Mouse (Mus musculus) NIH3T3 (cell line): ENCODE data around the gene C87436.
A peak's percentile ranks its signal among the peaks of the same experiment; 100 is the strongest.

ENCODE experiments used
- DNase-seq: peaks from one replicate; pipeline ENCODE4 v3.0.0-alpha.2; 2012; ENCODE audit warnings: low read depth

C87436 gene

DNA sequence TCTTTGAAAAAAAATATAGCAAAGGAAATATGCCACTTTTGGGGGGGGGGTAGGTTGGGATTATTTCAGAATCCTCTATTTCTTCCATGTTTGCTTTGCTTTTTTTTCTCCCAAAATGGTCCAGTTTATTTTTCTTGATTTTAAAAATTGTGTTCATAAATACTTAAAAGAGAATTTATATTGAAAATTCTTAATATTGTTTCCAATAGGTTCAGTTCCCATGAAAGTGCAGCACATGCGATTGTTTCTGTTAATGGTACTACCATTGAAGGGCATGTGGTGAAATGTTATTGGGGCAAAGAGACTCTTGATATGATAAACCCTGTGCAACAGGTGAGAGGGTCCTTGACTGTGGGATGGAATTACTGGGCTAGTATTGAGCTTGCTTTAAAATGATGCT, 11.8 kb upstream of the C87436 start, which contains the start of gene Gm44790:
Gene Gm44790, plus strand, starts transcription at position 301 of the 400 bp plus-strand sequence.
- no peak for DNase-seq

DNA sequence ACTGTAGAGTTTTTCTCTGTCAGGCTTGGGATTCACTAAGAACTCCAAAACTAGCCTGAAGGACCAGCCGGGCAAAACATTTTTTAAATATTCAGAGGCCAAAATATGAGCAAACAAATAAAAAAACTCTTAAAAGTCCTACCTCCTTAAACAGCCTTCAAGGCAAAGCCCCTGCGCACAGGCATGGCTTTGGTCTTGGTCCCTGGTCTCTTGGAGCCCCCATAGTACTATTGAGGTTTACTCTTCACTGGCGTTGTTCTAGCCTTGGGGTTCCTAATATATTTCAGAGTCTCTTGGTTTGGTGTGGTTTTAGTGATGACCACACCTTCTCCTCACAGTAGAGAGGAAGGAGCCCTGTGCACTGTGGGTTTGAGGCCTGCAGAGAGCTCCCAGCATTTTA, 6.6 kb upstream of the C87436 start:
- DNase-seq, result no peak

DNA sequence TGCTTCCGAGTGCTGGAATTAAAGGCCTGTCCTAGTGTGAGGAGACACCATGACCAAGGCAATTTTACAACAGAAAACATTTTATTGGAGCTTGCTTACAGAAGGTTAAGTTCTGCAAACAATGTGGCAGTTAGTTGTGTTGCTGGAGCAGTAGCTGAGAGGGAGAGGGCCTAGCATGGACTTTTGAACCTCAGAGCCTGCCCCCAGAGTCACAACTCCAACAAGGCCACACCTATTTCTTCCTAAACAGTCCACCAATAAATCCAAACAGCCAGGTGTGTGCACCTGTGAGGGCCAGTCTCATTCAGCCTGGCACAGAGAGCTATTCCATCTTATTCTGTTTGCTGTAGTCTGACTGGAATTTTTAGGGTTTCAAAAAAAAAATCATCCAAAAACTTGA, 4.5 kb upstream of the C87436 start:
- DNase-seq, result no peak

DNA sequence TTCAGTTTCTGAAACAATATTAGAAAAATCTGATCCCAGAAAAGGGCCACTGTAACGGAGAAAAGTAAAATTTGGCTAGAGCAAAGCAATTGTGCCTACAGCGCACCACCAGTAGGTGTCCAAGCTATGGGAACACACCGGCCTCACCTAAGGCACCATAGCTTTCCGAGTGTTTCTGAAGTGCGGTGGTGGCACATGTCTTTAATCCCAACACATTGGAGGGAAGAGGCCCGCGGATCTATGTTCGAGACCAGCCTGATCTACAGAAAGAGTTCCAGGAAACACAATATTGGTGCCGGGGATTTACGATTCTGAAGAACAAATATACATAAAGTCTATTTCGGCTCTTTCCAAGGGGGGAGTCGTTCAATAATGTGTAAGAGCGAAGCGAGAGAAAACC, 463 bp upstream of the C87436 start:
- peak; percentile 76 for DNase-seq

DNA sequence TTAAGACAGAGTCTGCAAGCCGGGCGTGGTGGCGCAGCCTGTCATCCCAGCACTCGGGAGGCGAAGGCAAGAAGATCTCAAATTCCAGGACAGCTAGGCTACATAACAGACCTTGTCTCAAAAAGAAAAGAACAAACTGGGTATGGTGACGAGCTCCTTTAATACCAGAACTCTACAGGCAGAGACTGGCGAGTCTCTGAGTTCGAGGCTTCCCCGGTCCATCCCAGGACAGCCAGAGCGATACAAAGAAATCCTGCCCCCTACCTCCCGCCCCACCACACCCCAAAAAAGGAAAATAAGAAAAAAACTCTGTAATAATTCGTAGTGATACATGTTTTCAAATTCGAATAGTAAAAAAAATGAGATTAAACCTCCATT, 934 bp downstream of the C87436 start:
- DNase-seq, result peak; percentile 52

DNA sequence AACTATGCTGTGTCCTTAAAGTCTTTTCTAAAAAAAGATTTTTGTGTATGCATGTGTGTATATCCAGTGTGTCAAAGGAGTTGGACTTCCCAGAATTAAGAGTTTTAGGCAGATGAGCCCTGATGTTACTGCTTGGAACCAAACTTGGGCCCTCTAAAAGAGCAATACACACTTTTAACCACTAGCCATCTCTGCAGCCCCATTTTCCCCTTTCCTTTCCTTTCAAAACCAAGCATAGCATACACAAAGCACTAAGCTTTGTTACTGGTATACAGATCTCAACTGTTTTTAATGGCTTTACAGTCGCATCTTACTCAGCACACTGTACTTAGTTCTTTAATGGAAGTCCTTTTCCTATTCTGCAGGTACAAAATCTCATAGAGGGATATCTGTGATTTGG, 1.4 kb downstream of the C87436 start:
- peak; percentile 45 for DNase-seq

DNA sequence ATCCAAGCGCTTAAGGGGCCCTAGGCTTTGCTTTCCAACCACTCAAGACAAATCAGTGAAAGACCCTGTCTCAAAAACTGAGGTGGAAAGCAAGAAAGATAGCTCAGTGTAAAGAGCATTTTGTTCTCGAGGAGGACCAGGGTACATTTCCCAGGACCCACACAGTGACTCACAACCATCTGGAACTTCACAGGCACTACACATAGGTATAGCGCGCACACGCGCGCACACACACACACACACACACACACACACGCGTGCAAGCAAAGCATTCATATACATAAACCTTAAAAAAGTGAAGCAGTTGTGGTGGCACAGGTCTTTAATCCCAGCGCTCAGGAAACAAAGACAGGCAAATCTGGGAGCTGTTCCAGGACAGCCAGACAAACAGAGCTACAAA, 3.4 kb downstream of the C87436 start:
- DNase-seq, result no peak

DNA sequence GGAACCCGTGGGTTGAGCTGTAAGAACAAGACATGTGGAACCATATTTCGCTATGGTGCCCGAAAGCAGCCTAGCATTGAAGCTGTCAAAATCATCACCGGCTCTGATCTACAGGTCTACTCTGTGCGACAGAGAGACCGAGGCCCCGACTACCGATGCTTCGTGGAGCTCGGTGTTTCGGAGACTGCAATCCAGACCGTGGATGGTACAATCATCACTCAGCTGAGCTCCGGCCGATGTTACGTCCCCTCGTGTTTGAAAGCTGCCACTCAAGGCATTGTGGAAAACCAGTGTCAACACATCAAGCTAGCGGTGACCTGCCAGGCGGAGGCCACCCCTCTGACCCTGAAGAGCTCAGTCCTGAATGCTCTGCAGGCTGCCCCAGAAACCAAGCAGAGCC, 7.4 kb downstream of the C87436 start:
- no peak for DNase-seq

DNA sequence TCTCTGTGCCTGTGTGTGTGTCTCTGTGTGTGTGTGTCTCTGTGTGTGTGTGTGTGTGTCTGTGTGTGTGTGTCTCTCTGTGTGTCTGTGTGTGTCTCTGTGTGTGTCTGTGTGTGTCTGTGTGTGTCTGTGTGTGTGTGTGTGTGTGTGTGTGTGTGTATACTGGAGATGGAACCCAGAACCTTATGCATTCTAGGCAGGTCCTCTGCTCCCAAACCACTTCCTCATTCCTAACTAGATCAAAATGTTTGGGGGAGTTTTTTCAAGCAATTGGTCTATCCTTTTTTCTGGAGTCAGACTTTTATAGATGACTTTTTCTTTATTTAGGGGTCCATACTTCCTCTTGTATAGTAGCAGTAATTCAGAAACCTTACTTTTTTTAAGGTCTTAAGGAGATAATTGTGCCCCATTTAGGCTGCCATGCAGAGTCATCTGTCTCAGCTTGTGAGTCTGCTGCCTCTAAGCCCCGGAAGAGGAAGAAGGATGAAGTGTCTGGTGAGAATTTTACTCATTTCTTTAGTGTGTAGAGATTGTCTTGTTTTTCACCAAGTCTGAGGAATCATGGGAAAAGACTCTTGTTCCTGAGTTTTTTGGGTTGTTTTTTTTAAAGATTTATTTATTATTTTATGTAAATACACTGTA, 8.9 kb downstream of the C87436 start:
- DNase-seq, result no peak

DNA sequence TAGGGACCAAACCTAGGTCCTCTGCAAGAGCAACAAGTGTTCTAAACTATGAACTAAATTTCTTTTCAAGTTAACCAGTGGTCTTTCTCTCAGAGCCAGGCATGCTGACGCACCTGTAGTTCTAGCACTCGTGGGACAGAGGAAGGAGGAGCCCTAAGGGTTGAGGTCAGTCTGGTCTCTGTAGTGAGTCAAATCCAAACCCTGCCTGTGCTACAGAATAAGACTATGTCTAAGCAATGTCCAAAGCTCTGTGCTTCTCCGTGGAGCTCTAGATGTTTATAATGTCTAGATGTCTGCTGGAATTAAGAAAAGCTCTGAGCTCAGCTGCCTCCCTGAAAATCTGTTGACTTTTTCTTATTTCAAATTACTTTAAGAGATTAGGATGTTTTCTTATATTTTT, 18.6 kb downstream of the C87436 start:
- DNase-seq, result no peak

DNA sequence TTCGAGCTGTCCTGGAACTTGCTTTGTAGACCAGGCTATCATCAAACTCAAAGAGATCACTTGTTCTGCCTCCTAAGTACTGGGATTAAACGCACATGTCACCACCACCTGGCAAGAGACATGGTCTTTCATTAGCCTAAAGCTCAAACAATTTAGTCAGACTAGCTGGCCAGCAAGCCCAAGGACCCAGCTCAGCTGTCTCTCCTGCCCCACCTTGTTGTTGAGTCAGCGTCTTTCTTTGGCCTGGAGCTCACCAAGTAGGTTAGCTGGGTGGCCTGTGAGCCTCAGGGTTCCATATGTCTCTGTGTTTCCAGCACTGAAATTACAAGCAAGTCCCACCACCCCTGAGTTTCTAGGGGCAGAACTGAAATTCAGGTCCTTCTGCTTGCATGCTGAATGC, 24.9 kb downstream of the C87436 start:
- no peak for DNase-seq

DNA sequence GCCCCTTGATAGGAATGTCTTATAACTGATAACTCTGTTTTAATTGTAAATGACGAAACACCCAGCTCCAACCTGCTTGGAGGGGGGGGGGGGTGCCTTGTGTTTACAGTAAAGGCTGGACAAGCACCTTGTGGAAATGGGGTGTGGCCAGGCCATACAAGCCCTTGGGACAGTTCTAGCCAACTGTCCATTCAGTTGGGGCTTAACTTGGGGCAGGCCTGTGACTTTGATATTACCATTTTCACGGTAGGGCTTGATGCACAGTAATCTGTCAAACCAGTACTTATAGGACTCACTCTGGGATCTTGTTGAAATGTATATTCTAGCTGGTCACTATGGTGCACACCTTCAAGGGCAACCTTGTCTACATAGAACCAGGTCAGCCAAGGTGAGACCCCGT, 33.1 kb downstream of the C87436 start:
- DNase-seq, result no peak

DNA sequence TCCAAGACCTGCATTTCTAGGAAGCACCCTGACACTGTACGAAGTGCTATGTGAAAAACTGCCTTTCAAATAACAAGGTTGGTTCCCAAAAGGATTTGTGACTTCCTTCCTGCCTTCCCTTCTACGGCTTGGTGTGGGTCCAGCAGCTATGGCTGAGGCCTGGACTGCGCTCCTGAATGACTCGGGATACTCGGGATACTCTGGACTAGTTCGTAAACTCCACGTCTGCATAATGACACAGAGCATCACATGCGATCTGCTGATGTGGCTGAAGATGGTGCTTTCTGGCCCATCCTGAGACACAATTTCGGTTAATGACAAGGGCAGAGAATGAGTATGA, 33.6 kb downstream of the C87436 start:
- DNase-seq, result no peak

DNA sequence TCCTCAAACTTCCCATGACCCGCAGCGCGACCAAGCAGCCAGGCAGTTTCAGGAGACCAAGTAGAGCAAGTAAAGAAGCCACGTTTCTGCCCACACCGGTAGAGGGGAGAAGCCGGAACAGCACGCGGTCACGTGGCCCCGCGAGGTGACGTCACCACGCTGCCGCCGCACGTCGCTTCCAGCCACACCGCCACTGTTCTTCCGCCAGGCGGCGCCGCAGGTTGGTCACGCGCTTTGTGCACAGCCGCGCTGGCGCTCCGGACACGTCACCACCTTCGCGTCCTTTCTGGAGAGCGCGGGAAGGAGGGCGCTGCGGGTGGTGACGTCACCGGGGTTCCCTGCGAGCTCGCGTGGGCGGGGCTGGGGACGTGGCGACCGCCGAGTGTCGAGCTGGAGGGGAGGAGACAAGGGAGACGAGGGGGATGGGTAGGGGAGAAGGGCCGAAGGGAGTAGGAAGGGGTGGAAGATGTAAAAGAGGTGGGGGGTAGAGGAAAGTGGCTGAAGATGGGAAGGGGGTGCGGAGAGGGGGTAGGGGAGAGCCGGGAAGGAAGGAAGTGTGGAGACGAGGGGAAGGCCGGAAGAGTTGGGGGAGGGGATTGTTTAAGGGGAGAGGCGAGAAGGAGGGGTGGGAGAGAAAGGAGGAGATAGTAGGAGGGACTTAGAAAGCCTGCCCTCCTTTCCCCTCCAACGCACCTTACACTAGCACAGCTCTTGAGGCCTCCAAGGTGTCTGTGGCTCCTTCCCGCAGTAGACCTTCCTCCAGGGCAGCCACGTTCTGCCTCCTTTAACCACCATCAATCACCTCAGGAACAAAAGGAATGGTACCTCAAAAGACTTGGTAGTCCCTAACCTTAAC, 34.2 kb downstream of the C87436 start:
- DNase-seq, result peak; percentile 100

DNA sequence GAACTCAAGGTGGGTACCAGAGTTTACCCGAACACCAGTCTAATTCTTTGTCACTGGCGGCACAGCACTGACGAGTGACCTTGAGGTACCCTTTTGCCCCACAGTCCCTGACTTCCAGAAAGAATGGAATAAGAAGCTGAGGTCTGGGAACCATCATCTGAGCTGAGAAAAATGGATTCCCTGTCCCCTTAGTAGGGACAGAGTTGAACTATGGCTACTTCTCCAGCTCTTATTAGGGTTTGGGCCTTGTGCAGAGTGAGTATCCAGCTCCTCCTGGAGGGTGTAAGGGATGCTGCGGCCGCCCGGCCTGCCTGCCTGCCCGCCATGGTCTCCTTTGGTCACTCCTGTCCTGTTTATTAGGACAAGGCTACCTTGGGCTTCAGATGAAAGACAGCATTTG, 34.9 kb downstream of the C87436 start:
- peak; percentile 76 for DNase-seq

DNA sequence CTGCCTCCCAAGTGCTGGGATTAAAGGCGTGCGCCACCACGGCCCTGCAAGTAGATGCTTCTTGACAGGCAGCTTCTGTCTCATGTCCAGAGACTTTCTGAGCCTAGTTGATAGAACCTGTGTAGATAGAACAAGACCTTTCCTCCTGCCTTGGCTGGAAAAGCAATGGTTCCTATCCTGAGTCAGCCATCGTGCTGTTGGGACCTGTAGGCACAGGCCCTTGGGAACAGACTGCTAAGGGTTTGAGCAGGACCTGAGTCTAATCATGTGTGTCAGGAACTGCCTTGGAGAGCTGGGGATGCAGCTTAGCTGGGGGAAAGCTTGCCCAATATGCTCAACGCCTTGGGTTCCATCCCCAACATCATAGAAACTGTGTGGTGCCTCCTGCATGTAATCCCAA, 35.9 kb downstream of the C87436 start:
- DNase-seq, result no peak

DNA sequence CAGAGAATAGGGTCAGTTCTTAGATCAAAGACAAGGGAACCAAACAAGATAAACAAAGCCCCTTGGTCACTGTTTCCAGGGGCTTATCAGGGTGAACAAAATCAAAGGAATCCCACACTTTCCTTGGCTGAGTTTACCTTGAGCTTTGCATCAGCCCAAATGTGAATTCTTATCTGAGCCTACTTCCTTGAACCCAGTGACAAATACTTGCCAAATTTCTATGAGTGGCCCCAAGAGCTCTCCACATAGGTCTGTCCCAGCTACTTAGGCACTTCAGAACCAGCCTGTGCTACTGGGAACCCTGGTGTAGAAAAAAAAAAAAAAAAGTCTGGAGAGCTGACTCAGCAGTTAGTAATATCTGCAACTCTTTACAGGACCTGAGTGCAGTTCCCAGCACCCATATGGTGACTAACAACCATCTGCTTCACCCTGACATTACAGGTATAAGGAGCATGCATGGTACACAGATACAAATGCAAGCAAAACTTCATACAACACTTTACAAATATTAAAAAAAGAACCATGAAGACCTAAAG, 36.5 kb downstream of the C87436 start:
- no peak for DNase-seq

DNA sequence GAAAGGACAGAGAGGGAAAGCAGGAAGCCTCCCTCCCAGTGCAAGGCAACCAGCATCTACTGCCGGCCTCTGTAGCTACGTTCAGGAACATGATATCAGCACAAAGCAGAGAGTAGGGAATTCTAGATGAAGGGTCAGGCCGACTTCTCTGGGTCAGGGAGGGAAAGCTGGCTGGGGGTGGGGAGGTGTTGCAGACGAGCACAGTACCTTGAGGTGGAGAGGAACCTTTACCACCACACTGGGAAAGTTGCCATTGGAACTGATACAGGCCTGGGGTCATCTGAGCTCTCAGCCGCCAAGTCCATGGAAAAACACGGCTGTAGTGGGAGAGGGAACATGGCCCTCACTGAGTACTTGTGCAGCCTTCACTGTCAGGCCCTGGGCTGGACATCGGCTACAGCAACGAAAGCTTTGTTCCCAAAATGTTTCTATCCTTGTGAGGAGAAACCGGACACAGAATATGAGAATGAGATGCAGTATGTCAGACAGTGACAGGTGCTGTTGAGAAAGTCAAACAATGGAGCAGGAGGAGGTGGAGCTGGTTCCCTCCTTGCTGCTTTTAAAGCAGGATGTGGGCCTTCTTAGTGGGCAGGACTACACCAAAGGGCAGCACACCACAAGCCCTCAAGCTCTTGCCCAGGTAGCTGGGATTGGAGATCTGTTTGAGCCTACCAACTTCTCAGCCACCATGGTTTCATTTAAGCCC, 37.4 kb downstream of the C87436 start:
- no peak for DNase-seq

DNA sequence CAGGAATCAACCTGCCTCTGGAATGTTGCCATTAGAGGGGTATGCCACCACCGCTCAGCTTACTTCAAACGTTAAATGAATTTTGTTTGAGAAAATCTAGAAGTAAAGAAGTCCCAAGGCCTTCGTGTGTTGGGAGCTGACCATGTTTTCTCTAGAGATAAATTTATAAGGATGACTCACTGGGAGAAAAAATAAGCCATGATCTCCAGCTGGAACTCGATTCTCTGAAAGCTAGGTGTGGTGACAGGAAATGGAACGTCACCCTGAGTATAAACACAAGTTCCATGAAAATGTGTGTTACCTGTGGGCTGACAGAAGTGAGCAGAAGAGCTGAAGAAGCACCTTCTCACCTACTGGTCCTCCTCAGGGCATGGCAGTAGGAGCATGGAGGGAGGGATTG, 38.8 kb downstream of the C87436 start:
- no peak for DNase-seq

DNA sequence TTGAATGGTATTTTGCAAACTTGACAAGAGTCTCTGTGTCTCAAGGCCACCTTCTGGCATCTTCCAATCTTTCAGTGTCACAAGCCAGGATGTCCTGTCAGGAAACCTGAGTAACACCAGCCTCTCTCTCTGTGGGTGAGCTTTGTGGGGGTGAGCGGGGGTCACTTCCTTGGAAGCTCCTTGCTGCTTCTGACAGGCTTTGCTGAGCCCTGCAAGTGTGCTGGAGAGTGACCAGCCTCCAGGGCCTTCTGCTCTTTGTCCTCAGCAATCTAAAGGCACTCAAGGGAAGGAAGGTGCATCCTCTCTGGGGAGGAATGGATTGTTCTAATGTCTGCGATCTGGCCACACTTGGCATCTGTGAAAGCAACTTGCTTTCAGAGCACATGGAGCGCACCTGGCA, 41.1 kb downstream of the C87436 start:
- DNase-seq, result no peak

DNA sequence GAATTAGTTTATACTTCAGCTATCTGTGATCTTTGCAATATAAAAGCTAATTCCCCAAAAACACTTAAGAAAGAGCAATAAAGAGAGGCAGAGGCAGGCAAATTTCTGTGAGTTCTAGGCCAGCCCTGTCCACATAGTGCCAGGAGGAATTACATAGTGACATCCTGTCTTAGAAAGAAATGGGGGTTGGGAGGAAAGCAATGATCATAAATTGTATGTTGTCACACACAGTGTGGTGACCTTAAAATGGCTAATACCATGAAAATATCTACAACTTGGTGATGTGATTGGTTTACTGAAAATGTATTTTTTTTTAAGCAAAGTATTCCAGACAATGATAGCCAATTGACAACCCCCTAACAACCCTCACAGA, 41.6 kb downstream of the C87436 start:
- DNase-seq, result no peak

DNA sequence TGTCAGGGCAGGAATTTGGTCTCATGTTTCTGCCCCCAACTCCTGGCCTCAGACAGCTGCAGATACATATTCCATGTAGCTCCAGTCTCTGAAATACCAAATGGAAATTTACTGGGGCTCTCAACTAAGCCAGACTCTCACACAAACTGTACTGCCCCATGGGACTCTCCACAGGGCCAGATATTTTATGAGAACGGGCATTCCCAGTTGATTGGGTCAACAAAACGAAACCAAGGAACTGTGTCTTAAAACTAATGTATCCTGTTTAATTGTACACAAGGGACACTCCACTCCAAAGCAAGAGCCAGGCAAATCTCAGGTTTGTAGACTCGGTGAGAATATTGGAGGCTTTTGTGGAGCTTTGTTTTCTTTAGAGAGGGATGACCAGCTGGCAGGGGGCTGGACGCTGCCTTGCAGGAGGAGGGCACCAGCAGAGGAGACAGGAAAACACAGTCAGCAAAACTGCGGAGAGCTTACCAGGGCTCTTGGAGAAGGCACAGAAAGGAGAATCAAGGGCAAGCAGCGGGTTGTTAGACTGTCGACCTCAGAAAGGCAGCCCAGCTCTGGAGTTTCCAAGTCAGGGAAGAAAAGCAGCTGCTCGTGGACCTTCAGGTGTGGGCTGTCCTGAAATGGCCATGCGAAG, 42.1 kb downstream of the C87436 start:
- peak; percentile 87 for DNase-seq

DNA sequence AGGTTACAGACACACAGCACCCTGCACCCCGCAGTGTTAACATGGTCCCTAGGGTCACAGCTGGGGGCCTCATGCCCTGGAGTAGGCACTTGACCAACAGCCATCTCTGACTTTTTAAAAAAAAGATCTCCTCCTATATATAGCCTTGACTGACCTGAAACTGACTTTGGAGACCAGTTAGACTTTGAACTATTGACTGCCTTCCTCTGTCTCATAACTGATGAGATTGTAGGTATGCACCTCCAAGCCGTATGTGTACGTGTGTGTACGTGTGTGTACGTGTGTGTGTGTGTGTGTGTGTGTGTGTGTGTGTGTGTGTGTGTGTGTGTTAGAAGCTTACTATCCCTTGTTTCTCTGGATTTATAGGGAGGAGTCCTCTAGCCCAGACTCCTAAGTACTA, 43.7 kb downstream of the C87436 start:
- no peak for DNase-seq
